Mouse (Mus musculus) cerebellum, adult 2 months (tissue): ENCODE data around the gene Ercc6l2. TPM values are rescaled to one million over a fixed set of nuclear protein-coding genes. Genes with fewer than 3 reads are reported as not detected.

Experiments
- DNase-seq, 2 experiments: peaks; one replicate each; pipeline ENCODE4 v3.0.0; 2021
- H3K27ac ChIP-seq: fragments of 200-500 bp; 2 replicates; pipeline ENCODE4 v1.5.1; 2012; ENCODE audit warnings: low read length, control low read depth, inconsistent platforms; ENCODE audit not compliant: insufficient read depth
- H3K27me3 ChIP-seq: fragments of 200-500 bp; 2 replicates; pipeline ENCODE4 v1.6.1; 2012; ENCODE audit warnings: inconsistent platforms, mild to moderate bottlenecking, low read length, moderate library complexity; ENCODE audit not compliant: control insufficient read depth, insufficient read depth
- H3K4me1 ChIP-seq: fragments of 200-500 bp; 2 replicates; pipeline ENCODE4 v1.6.1; 2011; ENCODE audit warnings: low read length; ENCODE audit not compliant: control insufficient read depth, insufficient read depth
- H3K4me3 ChIP-seq: fragments of 200-500 bp; replicated peaks from 2 replicates; pipeline ENCODE3; 2011; ENCODE audit warnings: mild to moderate bottlenecking, low read depth, low read length, control low read depth; ENCODE audit not compliant: insufficient read depth
- CTCF ChIP-seq: fragments of 200-500 bp; IDR thresholded peaks from 2 replicates; pipeline ENCODE4 v1.5.1; 2011; ENCODE audit warnings: low read depth, mild to moderate bottlenecking, control low read depth, low read length, moderate library complexity, borderline replicate concordance; ENCODE audit not compliant: insufficient read depth
- POLR2A ChIP-seq: fragments of 200-500 bp; IDR thresholded peaks from 2 replicates; pipeline ENCODE4 v1.6.1; 2011; ENCODE audit warnings: low read length, control low read depth, borderline replicate concordance; ENCODE audit not compliant: insufficient read depth
- WGBS: fragments of 180-500 bp; shearing (Covaris S2); methylation state at CpG from one replicate; pipeline ENCODE4 v1.1.7; 2018; 5-methylcytosine and 5-hydroxymethylcytosine counted together
- polyA plus RNA-seq: library from polyadenylated mRNA; depleted of rRNA; stranded (reverse); fragments of >200 nt; gene quantifications from 2 replicates; pipeline ENCODE4 v1.2.3, GENCODE M21; 2012

Ercc6l2 gene
- polyA plus RNA-seq, 1 experiment: 23.9 TPM

DNA sequence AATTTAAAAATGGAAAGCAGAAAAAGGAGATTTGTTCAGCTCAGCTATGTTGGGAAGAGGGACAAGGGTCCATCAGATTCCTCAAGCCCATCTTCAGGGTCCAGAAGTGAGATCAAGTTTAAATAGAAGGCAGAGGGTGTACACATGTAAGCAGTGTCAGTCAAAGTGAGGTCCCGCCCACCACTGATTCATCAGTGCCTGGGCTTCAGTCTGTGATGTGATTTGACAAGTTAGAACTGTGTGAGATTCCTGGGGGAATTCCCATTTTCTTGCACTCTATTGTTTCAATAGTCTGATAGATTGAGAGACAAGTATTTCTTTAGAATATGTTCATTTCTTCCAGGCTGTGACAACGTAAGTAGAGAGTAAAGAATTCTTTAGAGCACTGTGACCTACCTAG, 30.7 kb downstream of the Ercc6l2 start:
- TF ChIP-seq POLR2A (no peak), CTCF (no peak)
- no peak for DNase-seq
- 96% methylated on average over 2 of the region's 2 CpGs for WGBS
- no peaks in the 10 kb centered on the region for H3K27me3 ChIP-seq
- H3K4me1 ChIP-seq: no peaks in the 10 kb centered on the region
- H3K4me3 ChIP-seq: no peak overlapping the region
- no peak overlapping the region for H3K27ac ChIP-seq

DNA sequence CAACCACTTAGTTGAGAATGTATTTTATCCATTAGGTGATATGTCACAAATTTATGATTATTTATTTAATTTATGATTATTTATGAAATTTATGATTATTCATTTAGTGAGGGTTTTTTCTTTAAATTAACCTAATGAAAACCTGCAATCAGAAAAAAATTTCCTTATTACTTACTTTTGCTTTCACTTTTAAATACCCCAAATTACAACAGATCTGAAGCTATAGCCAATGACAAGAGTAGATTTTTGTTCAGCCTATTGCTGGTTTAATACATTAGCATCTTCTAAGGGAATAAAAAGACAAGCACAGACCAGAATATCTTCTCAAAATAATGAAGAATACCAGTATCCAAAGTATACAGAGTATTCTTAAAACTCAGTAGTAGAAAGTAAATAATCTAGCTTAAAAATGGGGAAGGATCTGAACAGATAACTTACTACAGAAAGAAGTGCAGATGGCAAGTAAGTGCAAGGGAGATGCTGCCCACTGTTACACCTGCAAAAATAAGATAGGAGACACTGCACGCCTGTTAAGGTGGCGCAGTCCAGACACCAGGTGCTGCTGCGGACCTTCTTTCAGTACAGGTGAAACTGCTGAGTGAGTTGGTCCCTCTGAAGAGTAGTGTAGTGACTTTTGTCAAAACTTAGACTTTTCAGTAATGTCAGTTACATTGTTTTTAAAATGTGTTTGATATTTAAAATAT, 35.4 kb downstream of the Ercc6l2 start:
- no peaks in the 10 kb centered on the region for H3K27me3 ChIP-seq
- H3K27ac ChIP-seq: no peak overlapping the region
- no peak for DNase-seq
- no peak for TF ChIP-seq POLR2A
- TF ChIP-seq CTCF: no peak
- H3K4me1 ChIP-seq: no peaks in the 10 kb centered on the region
- 98% methylated on average over 3 of the region's 3 CpGs for WGBS
- no peak overlapping the region for H3K4me3 ChIP-seq

DNA sequence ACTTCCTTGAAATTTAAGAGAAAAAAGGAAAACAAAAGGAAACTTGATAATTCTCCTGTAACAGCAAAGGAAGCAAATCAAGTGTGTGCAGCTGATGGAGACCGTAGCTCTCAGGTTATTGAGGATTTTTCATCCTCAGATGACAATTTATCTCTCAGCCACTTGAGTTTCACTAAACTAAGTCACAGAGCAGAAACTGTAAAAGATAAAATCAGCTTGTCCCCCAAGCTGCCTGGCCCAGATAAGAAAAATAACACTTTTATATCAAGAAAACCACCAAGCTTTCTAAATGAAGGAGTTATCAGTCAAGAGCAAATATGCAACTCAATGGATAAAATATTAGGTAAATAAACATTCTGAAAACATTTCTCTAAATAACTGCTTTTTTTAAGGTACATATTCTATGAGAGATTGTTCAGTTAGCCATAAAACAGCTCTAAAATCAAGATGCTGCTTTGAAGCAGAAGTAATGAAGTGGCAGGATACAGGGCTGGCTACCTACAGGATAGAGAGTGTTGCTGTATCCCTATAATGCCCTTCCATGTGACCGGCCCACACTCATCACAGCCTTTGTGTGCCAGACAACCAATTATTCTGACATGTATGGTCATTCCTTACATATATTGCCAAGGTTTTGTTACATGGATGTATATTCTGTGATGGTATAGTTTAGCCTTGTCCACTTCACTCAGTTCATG, 57.7 kb downstream of the Ercc6l2 start:
- H3K4me1 ChIP-seq: no peaks in the 10 kb centered on the region
- no peak overlapping the region for H3K4me3 ChIP-seq
- DNase-seq: no peak
- 98% methylated on average over 2 of the region's 2 CpGs for WGBS
- no peaks in the 10 kb centered on the region for H3K27me3 ChIP-seq
- TF ChIP-seq CTCF: no peak
- no peak for TF ChIP-seq POLR2A
- no peak overlapping the region for H3K27ac ChIP-seq

DNA sequence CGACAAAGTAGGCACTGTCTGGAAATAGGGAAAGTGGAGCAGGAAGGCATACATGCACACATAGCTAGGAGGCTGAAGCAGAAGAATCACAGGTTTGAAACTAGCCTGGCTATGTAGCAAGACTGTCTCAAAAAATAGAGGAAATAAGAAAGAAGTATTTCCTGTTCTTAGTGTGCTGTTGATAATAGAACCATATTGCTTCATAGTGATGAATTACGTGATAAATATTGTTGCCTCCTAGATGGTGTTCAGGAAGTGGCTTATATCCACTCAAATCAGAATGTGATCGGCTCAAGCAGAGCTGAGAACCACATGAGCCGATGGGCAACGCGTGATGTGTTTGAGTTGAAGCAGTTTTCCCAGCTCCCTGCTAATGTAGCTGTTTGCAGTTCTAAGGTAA, 62.1 kb downstream of the Ercc6l2 start:
- TF ChIP-seq CTCF (no peak), POLR2A (no peak)

DNA sequence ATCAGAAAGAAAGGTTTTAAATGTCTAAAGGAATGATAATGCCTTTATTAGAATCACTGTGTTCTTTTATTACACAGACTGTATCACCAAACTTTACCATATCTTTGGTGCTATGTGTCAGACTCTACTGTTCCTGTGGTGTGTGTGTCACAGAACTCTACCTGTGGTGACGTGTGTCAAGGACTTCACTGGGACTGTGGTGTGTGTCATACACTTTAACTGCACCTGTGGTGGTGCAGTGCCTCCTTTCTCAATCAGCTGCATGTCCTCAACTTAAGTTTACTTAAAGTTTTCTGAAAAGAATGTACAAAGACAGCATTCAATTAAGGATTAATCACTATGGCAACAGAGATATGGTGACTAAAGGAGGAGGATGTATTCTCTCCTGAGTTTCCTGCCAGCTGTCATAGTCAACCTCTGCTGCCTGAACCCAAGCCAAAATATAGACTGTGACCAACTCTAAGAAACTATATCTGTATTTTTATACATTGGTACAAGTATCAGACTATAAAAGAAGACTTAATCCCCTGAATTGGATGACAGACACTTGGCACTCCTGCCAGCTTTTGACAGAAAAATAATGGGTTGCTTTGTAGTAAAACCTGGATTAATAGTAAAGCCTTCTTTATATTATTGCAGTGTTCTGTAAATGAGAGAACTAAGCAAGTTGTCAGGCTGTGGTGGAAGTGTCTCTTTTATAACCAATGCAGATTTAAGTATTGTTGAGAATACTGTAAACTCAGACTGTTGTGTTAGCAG, 64.2 kb downstream of the Ercc6l2 start:
- no peak for TF ChIP-seq POLR2A
- no peak for TF ChIP-seq CTCF

More for the DNA sequence above, 62.1 kb downstream of the Ercc6l2 start:
- DNase-seq: no peak
- H3K27me3 ChIP-seq: no peaks in the 10 kb centered on the region
- no peak overlapping the region for H3K4me3 ChIP-seq
- H3K27ac ChIP-seq: no peak overlapping the region
- 94% methylated on average over 6 of the region's 6 CpGs for WGBS
- H3K4me1 ChIP-seq: no peaks in the 10 kb centered on the region

DNA sequence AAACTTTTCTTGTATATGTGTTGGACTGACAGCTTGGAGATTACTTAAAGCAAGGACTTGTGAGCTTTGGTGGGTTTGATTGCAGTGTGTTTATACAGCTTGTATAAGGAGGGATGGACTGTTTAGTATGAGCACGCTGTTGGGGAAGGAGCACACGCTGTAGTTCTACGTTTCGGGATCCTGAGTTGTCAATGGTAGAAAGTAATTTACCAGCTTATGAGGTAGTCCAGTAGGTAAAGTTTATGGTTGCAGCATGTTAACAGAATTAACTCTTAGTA, 64.8 kb downstream of the Ercc6l2 start:
- Histone ChIP-seq H3K4me3 (no peak overlapping the region), H3K27me3 (no peaks in the 10 kb centered on the region), H3K4me1 (no peaks in the 10 kb centered on the region), H3K27ac (no peak overlapping the region)
- WGBS: 84% methylated on average over 4 of the region's 4 CpGs
- TF ChIP-seq CTCF: no peak
- TF ChIP-seq POLR2A: no peak
- no peak for DNase-seq

More for the DNA sequence above, 64.2 kb downstream of the Ercc6l2 start:
- DNase-seq: no peak
- no peak overlapping the region for H3K4me3 ChIP-seq
- H3K27me3 ChIP-seq: no peaks in the 10 kb centered on the region
- H3K4me1 ChIP-seq: no peaks in the 10 kb centered on the region
- WGBS: 69% methylated on average over 1 of the region's 1 CpGs
- H3K27ac ChIP-seq: no peak overlapping the region

DNA sequence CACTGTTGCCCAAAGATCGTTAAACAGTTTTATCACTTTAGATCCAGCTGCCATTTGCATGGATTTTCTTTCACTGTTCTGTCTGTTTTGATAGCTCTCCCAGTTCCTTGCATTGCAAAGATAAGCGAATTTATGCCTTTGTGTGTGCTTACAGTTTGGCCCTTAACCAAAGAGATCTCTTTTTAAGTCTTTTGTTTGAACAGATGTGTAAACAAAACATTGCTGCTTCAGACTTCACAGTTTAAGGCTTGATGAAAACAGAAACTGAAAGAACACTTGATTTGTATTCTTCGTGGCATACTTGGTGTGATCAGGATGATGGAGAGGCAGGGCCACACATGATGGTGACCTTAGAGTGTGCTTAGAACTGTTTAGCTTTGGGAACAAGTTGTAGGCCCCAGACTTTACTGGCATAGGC, 70.5 kb downstream of the Ercc6l2 start:
- no peak overlapping the region for H3K27ac ChIP-seq
- WGBS: 78% methylated on average over 3 of the region's 3 CpGs
- TF ChIP-seq POLR2A (no peak), CTCF (no peak)
- DNase-seq: no peak
- H3K27me3 ChIP-seq: no peaks in the 10 kb centered on the region
- H3K4me3 ChIP-seq: no peak overlapping the region
- no peaks in the 10 kb centered on the region for H3K4me1 ChIP-seq
